Mouse (Mus musculus): ENCODE measurements at regions not wholly inside any gene's neighbourhood (a gene's known extent, or its start where the extent isn't known, plus 50 kb on each side); places are given as distances from the start of the nearest gene placed in this dataset.

GRCm38 (mm10) chr2:28389703-28390102 is 56.9 kb upstream of the Ppp1r26 start:
- TF ChIP-seq TAL1 (IDR thresholded peaks at IDR 0.05; ENCODE audit: low read length), result no peak
- no peak for TF ChIP-seq GATA1 (IDR thresholded peaks at IDR 0.05; ENCODE audit: low read length)
